Mouse (Mus musculus) kidney, adult 18-20 months (tissue): ENCODE data around the gene 1600002K03Rik.
A peak's percentile ranks its signal among the peaks of the same experiment; 100 is the strongest.

Experiments used
- DNase-seq: peaks from one replicate; pipeline ENCODE4 v3.0.0; 2021

The 1600002K03Rik gene

GRCm38 (mm10) chr10:80168038-80168661 lies 4.6 kb upstream of the 1600002K03Rik start:
- DNase-seq = peak; percentile 95

GRCm38 (mm10) chr10:80169070-80169469 lies 3.7 kb upstream of the 1600002K03Rik start:
- no peak for DNase-seq

GRCm38 (mm10) chr10:80169651-80170050 lies 3.1 kb upstream of the 1600002K03Rik start:
- DNase-seq = no peak

GRCm38 (mm10) chr10:80170052-80170451 lies 2.7 kb upstream of the 1600002K03Rik start:
- no peak for DNase-seq

GRCm38 (mm10) chr10:80170601-80171021 lies 2.1 kb upstream of the 1600002K03Rik start:
- DNase-seq = no peak

GRCm38 (mm10) chr10:80171252-80171651 lies 1.5 kb upstream of the 1600002K03Rik start:
- DNase-seq = no peak

- no peak for DNase-seq
Measured at GRCm38 (mm10) chr10:80171760-80172526, 801 bp upstream of the 1600002K03Rik start.

- DNase-seq = no peak
Measured at GRCm38 (mm10) chr10:80173358-80173757, 614 bp downstream of the 1600002K03Rik start.

GRCm38 (mm10) chr10:80173955-80174640 lies 1.4 kb downstream of the 1600002K03Rik start:
- DNase-seq = no peak

- DNase-seq = no peak
Measured at GRCm38 (mm10) chr10:80174705-80175104, 2.0 kb downstream of the 1600002K03Rik start.

GRCm38 (mm10) chr10:80175536-80176269 lies 3.0 kb downstream of the 1600002K03Rik start:
- DNase-seq = peak; percentile 43

- no peak for DNase-seq
Measured at GRCm38 (mm10) chr10:80176270-80176834, 3.6 kb downstream of the 1600002K03Rik start.

- DNase-seq = no peak
Measured at GRCm38 (mm10) chr10:80177441-80178279, 4.9 kb downstream of the 1600002K03Rik start.

GRCm38 (mm10) chr10:80179068-80180051 lies 6.6 kb downstream of the 1600002K03Rik start, which contains the start of gene Efna2:
Gene Efna2, plus strand, starts transcription at chr10:80179482.
- DNase-seq = no peak

- DNase-seq = no peak
Measured at GRCm38 (mm10) chr10:80180288-80180687, 7.5 kb downstream of the 1600002K03Rik start.

GRCm38 (mm10) chr10:80180823-80181222 lies 8.1 kb downstream of the 1600002K03Rik start:
- DNase-seq = no peak

- DNase-seq = no peak
Measured at GRCm38 (mm10) chr10:80182547-80182946, 9.8 kb downstream of the 1600002K03Rik start.

- no peak for DNase-seq
Measured at GRCm38 (mm10) chr10:80186649-80187048, 13.9 kb downstream of the 1600002K03Rik start.

- DNase-seq = no peak
Measured at GRCm38 (mm10) chr10:80187739-80188138, 15.0 kb downstream of the 1600002K03Rik start.

GRCm38 (mm10) chr10:80188453-80189024 lies 15.8 kb downstream of the 1600002K03Rik start:
- no peak for DNase-seq
